Mouse (Mus musculus): ENCODE results near the gene Dera.
A peak's percentile ranks its signal among the peaks of the same experiment; 100 is the strongest.

Gene Dera

DNA sequence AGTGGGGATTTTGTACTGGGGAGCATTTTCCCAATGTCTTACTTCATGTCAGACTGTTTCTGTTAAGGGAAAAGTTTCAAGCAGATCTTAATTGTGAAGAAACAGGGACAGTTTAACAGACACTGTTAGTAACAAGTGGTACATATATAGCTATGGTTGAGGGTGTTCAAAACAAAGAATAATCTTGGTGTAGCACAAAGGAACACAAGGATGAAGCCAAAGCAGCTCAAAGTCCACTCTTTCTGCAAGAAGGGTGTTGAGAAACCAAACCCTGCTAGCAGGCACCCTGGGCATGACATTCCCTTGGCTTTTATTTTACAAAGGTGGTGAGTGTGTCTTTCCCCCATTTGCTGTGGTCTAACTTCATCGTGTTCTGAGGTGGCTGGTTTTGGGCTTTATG lies 3.5 kb downstream of the Dera start:
- no peak for DNase-seq (ENCODE audit: low spot score in 2 of 2)

DNA sequence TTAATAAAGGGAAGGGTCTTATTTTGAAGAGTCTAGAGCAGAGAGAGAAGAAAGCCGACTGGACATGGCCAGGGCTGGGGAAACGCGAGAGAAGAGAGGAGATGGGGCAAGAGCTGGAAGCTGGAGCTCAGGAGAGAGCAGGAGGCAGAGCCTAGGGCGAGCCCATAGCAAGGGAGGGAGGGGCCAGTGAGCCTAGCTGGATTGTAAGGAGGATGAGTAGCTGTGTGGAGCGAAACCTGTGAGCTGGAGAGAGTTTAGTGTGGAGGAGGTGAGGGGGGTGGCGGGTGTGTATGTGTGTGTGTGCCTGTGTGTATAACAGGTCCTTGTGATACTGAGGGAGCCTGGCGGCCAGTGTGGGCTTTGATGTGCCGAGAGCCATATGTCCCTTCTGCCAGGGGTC lies 5.3 kb downstream of the Dera start:
- DNase-seq (ENCODE audit: low spot score in 2 of 2), result no peak

DNA sequence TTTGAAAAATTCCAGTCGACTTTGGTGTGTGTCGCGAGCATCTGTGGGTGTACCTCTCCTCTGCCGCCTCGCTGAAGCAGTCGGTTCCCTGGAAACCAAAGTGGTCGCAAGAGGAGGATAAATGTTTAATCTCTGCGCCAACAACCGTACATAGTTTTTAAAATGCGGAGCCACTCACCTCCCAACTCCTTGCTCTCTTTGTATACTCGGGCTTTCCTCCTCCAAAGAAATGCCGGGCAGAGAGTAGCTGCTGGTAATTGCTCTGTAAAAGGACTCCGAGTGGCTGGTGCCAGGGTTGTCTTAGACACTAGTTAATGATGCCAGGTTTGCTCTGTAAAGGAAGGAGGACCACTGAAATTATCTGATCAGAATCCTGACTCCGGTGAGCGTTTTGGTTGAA lies 6.6 kb downstream of the Dera start:
- DNase-seq (ENCODE audit: low spot score in 2 of 2), result no peak

DNA sequence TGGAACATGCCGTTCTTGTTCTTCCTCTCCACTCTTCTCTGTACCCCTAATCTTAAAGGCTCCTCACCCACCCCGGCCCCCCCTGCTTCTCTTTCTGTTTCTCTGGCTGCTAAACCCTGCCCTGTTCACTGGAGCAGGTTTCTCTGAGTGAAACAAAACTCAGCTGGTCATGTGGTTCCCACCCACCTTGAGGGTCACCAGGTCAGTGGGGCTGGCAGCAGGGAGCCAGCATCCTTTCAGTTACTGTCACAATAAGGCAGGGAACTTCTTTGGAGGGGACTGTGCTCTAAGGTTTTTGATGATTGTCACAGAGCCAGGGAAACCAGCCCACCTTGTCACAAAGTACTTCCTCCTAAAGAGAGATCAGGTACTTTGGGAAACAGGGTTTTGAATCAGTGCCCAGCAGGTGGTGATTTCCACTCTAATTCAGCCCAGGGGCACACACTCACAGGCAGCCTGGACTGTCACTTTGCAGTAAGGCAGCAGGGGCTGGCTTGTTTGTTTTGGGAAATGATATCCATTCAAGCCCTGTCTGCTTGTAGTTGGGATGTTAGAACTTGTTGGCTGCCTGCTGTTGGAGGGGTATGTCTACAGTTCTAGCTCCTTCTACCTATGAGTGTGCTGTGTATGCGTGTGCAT lies 10.3 kb downstream of the Dera start:
- no peak for DNase-seq (ENCODE audit: low spot score in 2 of 2)

DNA sequence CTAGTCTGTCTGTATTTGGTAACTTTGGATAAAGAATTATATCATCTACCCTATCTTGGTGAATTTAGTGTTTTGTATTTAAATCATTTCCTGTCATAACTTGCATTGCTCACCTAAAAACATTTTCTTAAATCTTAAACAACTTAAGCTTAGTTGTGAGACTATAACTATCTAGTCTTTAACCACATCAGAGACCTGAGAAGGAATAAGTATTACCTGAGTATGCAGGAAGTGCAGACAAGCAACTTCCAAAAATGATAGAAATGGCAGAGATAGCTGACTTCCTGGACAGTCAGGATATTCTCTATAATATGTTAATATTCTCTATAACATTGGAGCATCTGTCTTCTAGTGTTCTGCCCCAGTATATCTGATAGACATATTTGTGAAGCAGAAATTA lies 11.8 kb downstream of the Dera start:
- no peak for DNase-seq (ENCODE audit: low spot score in 2 of 2)

DNA sequence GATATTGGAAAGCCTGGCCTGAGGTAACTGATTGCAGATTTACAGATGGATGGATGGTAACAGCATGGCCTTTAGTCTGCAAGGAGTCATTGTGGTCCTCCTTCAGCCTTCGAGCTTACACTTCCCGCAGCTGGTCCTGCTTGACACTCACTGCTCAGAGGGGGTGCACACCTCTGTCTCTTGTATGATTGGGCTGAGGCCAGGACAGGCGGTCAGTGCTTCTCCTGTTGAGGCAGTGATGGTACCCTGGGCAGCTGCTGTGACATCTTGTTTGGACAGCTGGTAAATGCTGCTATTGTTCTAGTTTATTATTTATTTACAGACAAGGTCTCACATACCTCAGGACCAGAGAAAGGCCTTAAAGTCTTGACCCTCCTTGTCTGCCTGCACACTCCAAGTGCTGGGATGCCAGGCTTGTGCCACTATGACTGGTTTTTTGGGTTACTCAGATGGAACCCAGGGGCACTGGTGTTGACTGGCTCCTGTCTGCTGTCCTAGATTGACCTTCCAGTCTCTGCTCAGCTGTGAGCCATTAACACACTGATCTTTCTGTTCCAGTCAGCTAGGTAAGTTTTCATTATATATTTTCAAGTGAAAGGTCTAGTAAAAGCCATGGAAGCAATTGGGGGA lies 17.4 kb downstream of the Dera start:
- no peak for DNase-seq (ENCODE audit: low spot score in 2 of 2)

DNA sequence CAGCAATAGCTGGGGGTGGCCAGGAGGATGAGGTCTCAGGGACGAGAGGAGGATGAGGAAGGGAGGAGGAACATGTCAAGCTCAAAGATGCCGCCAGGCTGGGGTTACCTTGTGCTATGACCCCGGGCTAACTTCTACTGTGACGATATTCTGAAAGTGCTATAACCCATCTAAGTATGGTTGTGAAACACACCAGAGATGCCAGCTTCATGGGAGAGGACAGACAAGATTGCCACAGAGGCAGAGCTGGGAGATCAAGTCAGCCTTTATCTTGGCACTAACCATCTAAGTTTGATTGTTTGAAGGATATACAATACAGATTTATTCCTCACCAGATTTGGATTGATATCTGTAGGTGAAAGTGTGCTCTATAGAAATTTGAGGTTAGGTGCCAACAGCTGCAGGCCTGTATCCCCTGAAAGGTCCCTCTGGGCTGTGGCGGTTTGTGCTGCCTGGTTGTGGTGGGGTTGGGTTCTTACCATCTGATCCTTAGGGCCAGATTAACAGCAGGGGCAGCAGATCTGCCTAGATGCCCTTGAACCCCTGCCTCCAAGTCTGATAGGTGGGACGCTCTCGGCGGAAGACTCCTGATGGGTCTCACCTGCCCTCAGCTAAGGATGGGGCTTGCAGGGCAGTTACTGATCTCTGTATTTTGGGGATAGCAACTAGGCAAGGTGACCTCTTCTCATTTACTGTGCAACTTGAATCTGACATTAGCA lies 18.7 kb downstream of the Dera start:
- no peak for DNase-seq (ENCODE audit: low spot score in 2 of 2)

DNA sequence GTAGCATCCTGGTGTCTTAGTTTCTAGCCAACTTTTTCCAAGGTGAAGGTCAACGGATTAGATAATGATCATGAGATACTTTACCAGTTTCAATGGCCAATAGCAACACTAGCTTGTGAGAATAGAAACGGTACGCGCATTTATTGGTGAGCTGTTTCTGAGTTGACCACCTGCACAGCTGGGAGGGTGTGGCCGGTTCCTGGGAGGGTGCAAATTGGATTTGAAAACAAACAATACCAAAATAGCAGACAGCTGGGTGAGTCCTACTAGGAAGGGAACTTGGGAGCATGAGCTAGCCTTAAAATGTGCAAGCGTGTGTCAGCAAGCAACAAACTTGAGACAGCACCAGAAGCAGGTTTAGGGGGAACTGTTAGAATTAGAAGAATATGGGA lies 19.3 kb downstream of the Dera start:
- DNase-seq (ENCODE audit: low spot score in 2 of 2), result no peak

DNA sequence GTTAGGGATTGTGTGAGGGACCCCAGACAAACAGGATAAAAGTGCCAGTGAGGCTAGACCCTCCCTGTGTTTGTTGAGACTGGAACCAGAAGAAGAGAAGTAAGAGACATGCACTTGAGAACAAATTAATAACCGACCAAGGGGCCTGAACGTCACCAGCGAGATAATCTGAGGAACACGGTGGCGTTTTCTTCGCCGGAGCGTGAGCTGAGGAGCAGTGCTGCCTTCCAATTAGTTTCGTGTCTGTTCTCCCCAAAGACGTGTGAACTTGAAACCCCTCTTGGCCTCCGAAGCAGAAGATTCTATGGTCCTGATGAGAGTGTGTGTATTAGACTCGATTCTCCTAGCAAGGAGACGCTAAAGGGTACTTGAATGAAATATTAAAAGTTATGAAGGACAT lies 19.8 kb downstream of the Dera start:
- DNase-seq (ENCODE audit: low spot score in 2 of 2), result no peak

DNA sequence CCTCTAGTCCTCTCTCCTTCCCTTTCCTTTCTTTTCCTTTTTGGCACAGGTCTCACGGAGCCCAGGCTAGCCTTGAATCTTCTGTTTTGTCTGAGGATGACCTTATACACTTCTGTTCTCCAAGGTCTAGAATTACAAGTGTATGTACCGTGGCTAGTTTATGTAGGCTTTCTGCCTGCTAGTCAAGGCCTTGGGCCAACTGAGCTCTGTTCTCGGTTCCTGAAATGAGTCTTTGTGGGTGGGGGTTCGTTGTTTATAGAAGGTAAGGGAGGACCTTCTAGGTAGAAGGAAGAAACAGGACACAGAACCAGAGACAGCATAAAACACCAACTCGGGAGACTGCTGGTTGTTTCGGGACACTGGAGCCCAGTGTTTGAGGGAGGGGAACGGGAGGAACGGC lies 20.8 kb downstream of the Dera start:
- DNase-seq (ENCODE audit: low spot score in 2 of 2), result no peak

DNA sequence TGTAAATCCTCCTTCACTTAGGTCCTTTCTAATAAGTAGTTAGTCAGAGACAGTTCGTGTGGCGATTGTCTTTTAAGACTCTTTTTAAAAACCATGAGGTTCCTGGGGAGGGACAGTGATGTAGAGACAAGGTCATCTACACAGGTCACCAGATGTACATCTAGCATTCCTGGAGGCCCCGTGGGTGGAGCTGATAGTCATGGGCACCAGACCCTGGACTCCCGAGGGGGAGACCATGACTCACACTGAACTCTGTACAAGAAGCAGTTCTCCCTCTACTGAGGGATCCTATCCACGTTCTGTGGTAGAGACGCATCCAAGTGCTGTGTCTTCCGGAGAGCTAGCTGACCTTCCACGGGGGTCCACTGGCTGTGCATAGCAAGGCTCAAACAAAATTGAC lies 22.6 kb downstream of the Dera start:
- DNase-seq (ENCODE audit: low spot score in 2 of 2), result no peak

DNA sequence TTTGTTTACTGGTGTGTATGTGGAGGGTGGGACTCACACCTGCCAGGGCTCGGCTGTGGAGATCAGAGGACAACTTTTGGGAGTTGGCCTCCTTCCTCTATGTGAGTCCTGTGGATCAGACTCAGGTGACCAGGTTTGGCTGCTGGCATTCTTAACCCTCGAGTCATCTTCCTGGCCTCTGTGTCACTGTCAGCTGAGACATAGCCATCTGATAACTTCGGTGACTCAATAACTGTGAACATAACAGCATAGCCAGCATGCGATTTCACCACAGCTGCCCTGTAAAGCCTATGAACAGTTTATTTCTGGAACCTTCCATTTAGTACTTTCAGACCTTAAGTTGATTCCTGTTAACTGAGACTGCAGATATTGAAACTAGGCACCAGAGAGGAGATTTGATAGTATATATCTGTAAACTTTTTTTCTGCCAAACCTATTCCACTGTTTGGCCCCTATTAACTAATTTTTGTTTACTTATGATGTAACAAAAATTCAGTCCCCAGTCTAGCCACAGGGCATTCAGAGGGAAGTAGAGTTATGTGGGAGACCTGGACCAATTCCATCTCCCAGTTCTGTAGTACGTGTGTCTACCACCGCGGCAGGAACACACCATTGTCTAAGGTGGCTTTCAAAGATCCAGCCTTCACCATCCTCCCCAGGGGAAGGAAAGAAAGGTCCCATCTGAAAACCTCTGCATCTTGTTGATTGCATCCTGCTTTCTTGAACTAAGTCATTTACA lies 29.7 kb downstream of the Dera start:
- no peak for DNase-seq (ENCODE audit: low spot score in 2 of 2)

DNA sequence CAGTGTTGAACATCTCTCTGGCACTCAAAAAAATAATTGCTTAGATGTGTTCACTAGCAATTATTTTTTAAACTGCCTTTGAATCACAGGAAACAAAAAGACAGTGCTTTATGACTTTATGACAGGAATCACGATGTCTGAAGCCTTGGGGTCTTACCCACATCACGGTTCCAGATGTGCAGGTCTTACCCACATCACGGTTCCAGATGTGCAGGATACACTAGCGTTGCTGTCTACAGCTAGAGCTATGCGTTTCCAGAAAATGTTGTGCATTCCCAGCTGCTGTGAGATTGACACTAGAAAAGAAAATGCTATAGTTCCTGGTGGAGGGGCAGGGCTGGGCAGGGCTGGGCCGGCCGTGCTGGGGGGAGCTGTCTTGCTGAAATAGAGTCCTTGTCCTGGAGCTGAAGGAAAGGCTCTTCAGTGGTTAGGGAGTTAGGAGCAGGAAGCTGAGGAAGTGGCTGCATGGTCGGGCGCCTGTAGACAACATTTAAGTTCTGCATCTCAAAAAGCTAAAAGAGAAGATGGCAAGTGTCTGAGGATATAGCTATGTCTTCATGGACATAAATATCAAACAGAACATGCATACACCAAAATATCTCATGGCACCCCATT lies 34.7 kb downstream of the Dera start:
- DNase-seq (ENCODE audit: low spot score in 2 of 2), result no peak

DNA sequence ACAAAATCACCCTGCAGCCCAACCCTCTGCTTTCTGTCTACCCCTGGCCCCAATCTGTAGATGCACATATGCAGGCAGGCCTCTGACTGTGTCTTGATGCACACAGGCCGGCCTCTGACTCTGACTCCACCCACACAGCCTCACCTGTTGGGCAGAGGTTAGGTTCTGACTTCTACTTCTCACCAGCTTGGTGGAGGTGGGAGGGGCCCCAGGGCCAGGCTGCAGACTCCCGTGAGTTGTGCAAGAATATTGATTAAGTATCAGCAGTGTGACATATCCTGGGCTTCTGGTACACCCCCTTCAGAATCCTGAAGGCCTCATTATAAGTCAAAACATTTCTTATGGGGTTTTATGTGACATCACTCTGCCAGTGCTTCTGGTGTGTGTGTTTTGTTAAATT lies 35.3 kb downstream of the Dera start:
- DNase-seq (ENCODE audit: low spot score in 2 of 2), result no peak

DNA sequence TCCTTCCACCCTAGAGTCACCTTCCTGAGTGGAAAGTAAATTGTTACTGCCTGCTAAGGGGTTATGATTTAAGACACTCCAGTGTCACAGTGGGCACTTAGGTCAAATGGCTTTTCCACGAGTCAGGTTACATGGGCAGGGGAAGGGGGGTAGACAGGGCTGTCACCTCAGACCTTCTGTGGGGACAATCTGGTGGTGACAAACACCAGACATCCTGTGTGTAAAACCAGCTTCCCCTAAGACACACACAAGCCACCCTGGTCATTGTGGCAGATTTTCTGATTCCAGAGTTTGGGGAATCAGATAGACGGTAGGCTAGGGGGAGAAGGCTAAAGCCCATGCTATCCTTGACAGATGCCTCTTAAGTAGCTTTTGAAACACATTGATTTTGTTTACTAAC lies 41.1 kb downstream of the Dera start:
- peak; percentile 4 to 30 for DNase-seq (ENCODE audit: low spot score in 2 of 2)

DNA sequence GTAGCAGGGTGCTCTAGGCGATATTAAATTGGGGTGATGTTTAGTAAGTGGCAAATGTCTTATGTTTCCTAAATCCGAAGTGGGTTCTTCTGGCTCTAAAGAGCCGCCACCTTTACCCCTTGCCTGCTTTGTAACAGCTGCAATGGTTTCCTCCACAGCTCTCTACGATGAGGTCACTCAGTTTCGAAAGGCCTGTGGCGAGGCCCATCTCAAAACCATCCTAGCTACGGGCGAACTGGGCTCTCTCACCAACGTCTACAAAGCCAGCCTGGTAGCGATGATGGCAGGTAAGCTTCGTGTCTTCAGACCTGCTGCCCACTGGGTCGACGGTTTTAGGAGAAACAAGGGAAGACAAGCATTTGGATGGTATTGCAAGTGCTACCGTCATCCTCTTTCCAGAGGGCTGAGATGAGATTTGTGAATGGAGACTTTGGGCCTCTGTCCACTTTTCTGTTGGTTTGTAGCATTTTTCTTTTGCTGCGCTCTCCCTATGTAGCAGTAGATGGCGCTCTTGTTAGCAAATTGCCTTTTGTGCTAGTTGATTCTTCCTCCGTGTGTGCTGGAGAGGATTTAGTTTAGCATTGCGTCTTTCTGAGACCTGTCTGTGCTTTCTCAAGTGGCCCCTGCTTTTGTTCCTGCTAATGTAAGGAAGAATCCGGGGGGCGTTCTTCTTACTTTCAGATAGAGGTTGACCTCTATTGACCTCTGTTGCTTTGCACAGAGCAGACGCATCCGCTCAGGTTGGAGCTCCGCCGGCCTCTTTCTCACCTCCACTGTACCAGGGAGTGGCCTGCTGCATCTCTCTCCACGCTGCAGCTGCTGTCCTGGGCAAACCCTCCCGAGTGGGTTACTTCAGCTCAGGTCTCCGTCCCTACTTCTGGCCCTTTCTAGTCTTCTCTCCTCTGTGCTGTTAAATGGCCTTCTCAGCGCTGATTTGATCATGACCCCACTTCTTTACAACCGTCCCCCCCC lies 42.5 kb downstream of the Dera start:
- DNase-seq (ENCODE audit: low spot score in 2 of 2), result no peak

DNA sequence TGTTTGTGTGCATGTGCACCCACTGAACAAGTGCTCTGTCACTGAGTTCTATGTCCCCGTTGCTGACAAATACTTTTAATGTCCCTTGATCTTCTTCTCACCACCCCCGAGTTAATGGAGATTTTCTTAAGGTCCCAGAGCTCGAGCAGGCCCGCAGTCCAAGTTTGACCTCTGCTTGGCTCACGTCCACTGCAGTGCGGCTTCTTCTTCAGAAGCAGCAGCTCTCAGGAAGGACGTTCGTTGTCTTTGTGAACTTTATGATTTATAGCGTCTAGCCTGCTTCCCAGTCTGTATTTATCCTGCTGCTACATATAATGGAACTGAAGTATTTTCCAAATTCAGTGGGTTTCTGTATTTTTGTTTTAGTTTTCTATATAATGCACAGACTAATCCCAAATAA lies 44.9 kb downstream of the Dera start:
- DNase-seq (ENCODE audit: low spot score in 2 of 2), result no peak

DNA sequence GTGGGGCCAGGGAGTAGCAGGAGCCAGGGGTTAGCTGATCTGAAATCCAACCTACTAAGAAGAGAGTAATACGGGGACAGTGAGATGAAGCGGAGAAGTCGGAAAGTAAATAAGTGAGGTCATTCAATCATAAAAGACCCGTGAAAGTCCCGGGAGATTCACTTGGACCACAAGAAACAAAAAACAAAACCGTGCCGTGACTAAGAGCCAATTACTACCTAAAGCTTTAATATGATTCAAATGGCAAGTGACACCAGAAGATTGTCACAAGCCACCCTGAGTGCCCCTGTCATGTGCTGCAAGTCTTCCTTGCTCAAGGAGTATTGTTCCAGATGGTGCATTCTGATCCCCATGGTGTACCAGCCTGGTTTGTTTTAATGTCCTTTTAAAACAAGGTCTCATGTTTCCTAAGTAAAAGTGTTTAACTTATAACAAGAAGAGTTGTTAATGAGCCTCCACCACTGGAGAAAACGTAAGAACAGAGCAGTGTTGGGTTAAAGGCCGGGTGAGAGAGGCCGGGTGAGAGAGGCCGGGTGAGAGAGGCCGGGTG lies 49.2 kb downstream of the Dera start:
- DNase-seq (ENCODE audit: low spot score in 2 of 2), result no peak

DNA sequence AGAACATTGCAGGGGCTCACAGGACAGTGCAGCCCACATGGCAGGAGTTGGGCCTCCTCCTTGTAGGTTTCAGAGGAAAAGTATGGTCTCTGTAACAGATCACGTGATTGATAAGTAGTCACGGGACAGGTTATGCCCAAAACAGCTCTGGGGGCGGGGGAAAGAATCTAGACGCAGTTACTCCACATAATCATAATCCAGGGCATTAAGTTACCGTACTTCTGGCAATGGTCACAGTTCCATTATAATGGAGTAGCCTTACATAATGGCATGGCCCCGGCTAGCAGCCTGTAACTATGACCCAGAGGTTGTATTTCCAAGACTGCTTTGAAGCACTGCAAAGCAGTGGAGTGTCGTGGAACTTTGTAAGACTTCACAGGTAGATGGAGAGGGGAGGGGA lies 49.8 kb downstream of the Dera start:
- DNase-seq (ENCODE audit: low spot score in 2 of 2), result no peak

DNA sequence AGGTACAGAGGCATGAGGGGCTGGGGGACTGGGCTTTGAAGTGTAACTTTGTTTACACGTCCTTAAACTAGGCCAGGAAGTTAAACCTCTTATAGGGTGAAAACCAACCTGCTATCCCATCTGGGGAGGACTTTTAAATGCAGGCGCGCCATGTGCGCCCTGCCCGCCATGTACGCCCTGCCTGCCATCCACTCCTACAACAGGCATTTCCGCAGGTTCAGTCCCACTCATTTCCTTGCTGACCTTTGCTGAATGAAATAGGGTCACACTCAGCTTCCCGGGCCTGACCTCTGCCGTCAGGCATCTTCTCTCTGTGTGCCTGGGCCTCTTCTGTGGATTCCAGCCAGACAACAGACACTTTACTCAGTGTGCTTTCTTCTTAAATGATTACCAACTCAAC lies 50.3 kb downstream of the Dera start:
- no peak for DNase-seq (ENCODE audit: low spot score in 2 of 2)

DNA sequence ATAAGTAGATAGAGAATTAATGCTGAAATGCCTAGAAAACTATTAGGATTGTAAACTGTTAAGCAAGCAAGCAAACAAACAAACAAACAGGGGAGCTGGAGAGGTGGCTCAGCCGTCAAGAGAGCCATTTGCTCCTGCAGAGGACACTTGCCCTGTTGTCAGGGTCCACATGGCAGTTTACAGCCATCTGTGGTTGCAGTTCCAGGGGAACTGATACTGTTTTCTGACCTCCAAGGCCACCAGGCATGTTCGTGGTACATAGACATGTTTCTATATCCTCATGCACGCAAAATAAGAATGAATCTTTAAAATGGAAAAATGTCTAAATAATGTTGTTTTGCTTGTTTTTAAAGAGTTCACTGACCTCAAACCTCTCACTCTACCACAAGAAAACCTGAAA lies 52.0 kb downstream of the Dera start:
- DNase-seq (ENCODE audit: low spot score in 2 of 2), result no peak
